15 mouse cellular contexts compared by ENCODE assay signal in the genomic region with DNA sequence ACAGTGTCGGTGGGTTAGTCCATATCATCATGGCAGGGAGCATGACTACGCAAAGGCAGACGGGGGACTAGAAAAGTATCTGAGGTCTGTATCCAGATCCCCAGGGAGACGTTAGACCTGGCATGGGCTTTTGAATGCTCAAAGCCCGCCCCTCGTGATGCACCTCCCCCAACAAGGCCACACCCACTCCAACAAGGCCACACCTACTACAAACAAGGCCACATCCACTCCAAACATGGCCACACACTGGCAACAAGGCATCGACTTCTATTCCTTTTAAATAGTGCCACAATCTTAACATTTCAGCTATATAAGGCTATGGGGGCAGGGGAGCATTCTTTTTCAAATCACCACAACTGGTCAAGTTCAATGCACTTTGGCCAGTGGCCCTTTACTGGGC. TPM values are rescaled to one million over a fixed set of nuclear protein-coding genes. Genes with fewer than 3 reads are reported as not detected.
DNase-seq lines count a peak whose midpoint lies in the region; ATAC-seq and TF ChIP-seq lines count a peak whose summit lies in the region.
"Had no signal": no experiment of that assay in that cellular context is flagged by ENCODE, and none has a peak within 500 bp of the region (broad histone marks: within the 10 kb centered on the region; RNA-seq: fewer than 3 reads in every experiment).

No protein-coding gene starts in this region.

- no peak overlapping the region for H3K4me3 ChIP-seq in lung, adult 2 months (replicated peaks; ENCODE audit: extremely low read depth, low read depth, low read length)
- no peak overlapping the region for H3K4me3 ChIP-seq in embryonic facial prominence, embryonic 12.5 days
- no peak overlapping the region for H3K4me3 ChIP-seq in stomach, postnatal 0 days (ENCODE audit: low read depth, low read length)
- H3K4me3 ChIP-seq: forebrain, embryonic 12.5 days; heart, embryonic 13.5 days; liver, embryonic 15.5 days had no signal

- peak; percentile 32 for DNase-seq in lung, postnatal 10 days
- no peak for DNase-seq in lung, adult 2 months
- peak; percentile 54 for DNase-seq in NIH3T3 (ENCODE audit: low read depth)
- peak; percentile 44 for DNase-seq in stomach, postnatal 0 days (ENCODE audit: low spot score)
- no peak for DNase-seq in urinary bladder, postnatal 14 days (ENCODE audit: low spot score)
- DNase-seq: adrenal gland, postnatal 25 days; cerebellum, postnatal 25 days; lung, postnatal 36 days; right cerebral cortex, postnatal 25 days had no signal

- no peaks in the 10 kb centered on the region for H3K27me3 ChIP-seq in embryonic facial prominence, embryonic 12.5 days
- H3K27me3 ChIP-seq in stomach, postnatal 0 days (ENCODE audit: control insufficient read depth, insufficient read depth, low read length), result no peaks in the 10 kb centered on the region
- H3K27me3 ChIP-seq: forebrain, embryonic 12.5 days; heart, embryonic 13.5 days; liver, embryonic 15.5 days; midbrain, embryonic 12.5 days had no signal

- ATAC-seq in embryonic facial prominence, embryonic 12.5 days (ENCODE audit: insufficient number of reproducible peaks, insufficient read depth, low FRiP score, low TSS enrichment), result no peak
- ATAC-seq in stomach, postnatal 0 days (ENCODE audit: low FRiP score, low TSS enrichment), result no peak; the same call in 1 of the 2 replicates
- ATAC-seq in activated CD4-positive, CD25-positive, alpha-beta regulatory T cell, adult 4 months, result no peak

- no peak for TF ChIP-seq EP300 in stomach, postnatal 0 days (optimal IDR thresholded peaks at IDR 0.05)

- no peaks in the 10 kb centered on the region for H3K36me3 ChIP-seq in embryonic facial prominence, embryonic 12.5 days
- peaks cover 9% of the 10 kb centered on the region; the same call in 1 of the 2 replicates for H3K36me3 ChIP-seq in stomach, postnatal 0 days (ENCODE audit: control insufficient read depth, insufficient read depth, low read length)
- H3K36me3 ChIP-seq: forebrain, embryonic 12.5 days; liver, embryonic 15.5 days; midbrain, embryonic 12.5 days had no signal

- peaks cover 6% of the 10 kb centered on the region for H3K4me1 ChIP-seq in lung, adult 2 months (ENCODE audit: control insufficient read depth, insufficient read depth, low read length)
- no peaks in the 10 kb centered on the region for H3K4me1 ChIP-seq in embryonic facial prominence, embryonic 12.5 days
- H3K4me1 ChIP-seq in stomach, postnatal 0 days (replicated peaks; ENCODE audit: control insufficient read depth, insufficient read depth), result no peaks in the 10 kb centered on the region
- H3K4me1 ChIP-seq: forebrain, embryonic 12.5 days; midbrain, embryonic 12.5 days had no signal

- H3K27ac ChIP-seq in embryonic facial prominence, embryonic 12.5 days, result peak overlapping the region; percentile 79; the same call in 1 of the 2 replicates
- H3K27ac ChIP-seq in stomach, postnatal 0 days (replicated peaks), result 0 out of 2 replicates have a peak overlapping the region, but pooled peaks have one; percentile 18
- H3K27ac ChIP-seq: forebrain, embryonic 12.5 days; heart, embryonic 13.5 days; liver, embryonic 15.5 days; midbrain, embryonic 12.5 days had no signal

- 51% methylated on average over 7 of the region's 7 CpGs for WGBS in lung, adult 2 months
- WGBS in embryonic facial prominence, embryonic 12.5 days, result 55% methylated on average over 7 of the region's 7 CpGs
- 56% methylated on average over 7 of the region's 7 CpGs for WGBS in stomach, postnatal 0 days

- H3K9ac ChIP-seq in embryonic facial prominence, embryonic 12.5 days, result no peak overlapping the region
- no peak overlapping the region for H3K9ac ChIP-seq in stomach, postnatal 0 days (ENCODE audit: low read length)
- H3K9ac ChIP-seq: forebrain, embryonic 12.5 days; liver, embryonic 15.5 days had no signal

- no peak for TF ChIP-seq CTCF in lung, adult 2 months (IDR thresholded peaks at IDR 0.05; ENCODE audit: insufficient read depth, low read length)
- TF ChIP-seq CTCF in stomach, postnatal 0 days (IDR thresholded peaks at IDR 0.05; ENCODE audit: low read depth), result no peak

- no peaks in the 10 kb centered on the region for H3K9me3 ChIP-seq in embryonic facial prominence, embryonic 12.5 days
- H3K9me3 ChIP-seq in stomach, postnatal 0 days (ENCODE audit: control insufficient read depth, low read length), result no peaks in the 10 kb centered on the region
- H3K9me3 ChIP-seq: forebrain, embryonic 12.5 days; heart, embryonic 13.5 days; liver, embryonic 15.5 days; midbrain, embryonic 12.5 days had no signal

- TF ChIP-seq POLR2A in lung, adult 2 months (IDR thresholded peaks at IDR 0.05; ENCODE audit: borderline replicate concordance, extremely low read depth, low read depth, low read length), result no peak

- H3K4me2 ChIP-seq in embryonic facial prominence, embryonic 12.5 days (replicated peaks), result peak overlapping the region; percentile 31; the same call in 1 of the 2 replicates
- no peak overlapping the region for H3K4me2 ChIP-seq in stomach, postnatal 0 days (replicated peaks; ENCODE audit: low read depth)
- H3K4me2 ChIP-seq: liver, embryonic 15.5 days had no signal

RNA-seq across cellular contexts. Expression of a gene that starts 58.9 kb away (rescaled TPM):
- polyA plus RNA-seq in lung, adult 2 months (2012; rRNA removed), result 3.2 and 5.5 TPM in 2 replicates
- polyA plus RNA-seq in embryonic facial prominence, embryonic 12.5 days (2016; fragmentation: Nextera tagmentation; extraction: Ambion mirVana), result 9.0 and 9.7 TPM in 2 replicates
- polyA plus RNA-seq in stomach, postnatal 0 days (2015; fragmentation: Nextera tagmentation; extraction: Ambion mirVana), result 1.4 and 1.5 TPM in 2 replicates
- polyA plus RNA-seq in activated CD4-positive, CD25-positive, alpha-beta regulatory T cell, adult 4 months (2017; shearing (Covaris generic)), result 1 to 10 TPM; 1.8 to 2.0 TPM

RNA-seq across cellular contexts. Expression of a gene that starts 59.0 kb away (rescaled TPM):
- 11.4 and 17.3 TPM in 2 replicates for polyA plus RNA-seq in lung, adult 2 months (2012; rRNA removed)
- polyA plus RNA-seq in embryonic facial prominence, embryonic 12.5 days (2016; fragmentation: Nextera tagmentation; extraction: Ambion mirVana), result 167 and 178 TPM in 2 replicates
- 128 and 141 TPM in 2 replicates for polyA plus RNA-seq in stomach, postnatal 0 days (2015; fragmentation: Nextera tagmentation; extraction: Ambion mirVana)
- polyA plus RNA-seq in activated CD4-positive, CD25-positive, alpha-beta regulatory T cell, adult 4 months (2017; shearing (Covaris generic)), result 100 to 1,000 TPM in 1 of 2 experiments, 10 to 100 TPM in 1; 96.4 to 102 TPM

Comparison
In these comparisons a context has a peak if more than half of its experiments do, and no peak if none do; other contexts are left out.
1. DNase-seq: peak in lung, postnatal 10 days (single experiment), NIH3T3 (single experiment) and stomach, postnatal 0 days (single experiment); none in lung, adult 2 months (single experiment) and urinary bladder, postnatal 14 days (single experiment).